Mouse (Mus musculus): ENCODE measurements at regions not wholly inside any gene's neighbourhood (a gene's known extent, or its start where the extent isn't known, plus 50 kb on each side); places are given as distances from the start of the nearest gene placed in this dataset.

- Histone ChIP-seq H3K27ac (replicated peaks; ENCODE audit: insufficient read depth, low read depth, low read length) (no peak overlapping the region), H3K9ac (ENCODE audit: low read depth, low read length) (no peak overlapping the region)
- 70% methylated on average over 8 of the region's 8 CpGs for WGBS
Measured at GRCm38 (mm10) chr8:34472434-34472833, 360.9 kb upstream of the Gm10131 start.

GRCm38 (mm10) chr8:34469091-34469490 lies 357.6 kb upstream of the Gm10131 start:
- Histone ChIP-seq H3K36me3 (ENCODE audit: control insufficient read depth, insufficient read depth, low read length) (no peaks in the 10 kb centered on the region), H3K4me1 (ENCODE audit: control insufficient read depth, insufficient read depth, low read length) (no peaks in the 10 kb centered on the region), H3K9ac (ENCODE audit: low read depth, low read length) (no peak overlapping the region), H3K27me3 (ENCODE audit: control insufficient read depth, insufficient read depth, low read length) (no peaks in the 10 kb centered on the region), H3K79me2 (ENCODE audit: control insufficient read depth, insufficient read depth, low read length) (no peaks in the 10 kb centered on the region), H3K4me3 (ENCODE audit: insufficient read depth, low read depth, low read length) (no peak overlapping the region), H3K27ac (replicated peaks; ENCODE audit: insufficient read depth, low read depth, low read length) (no peak overlapping the region)
- no peak for DNase-seq (ENCODE audit: extremely low read depth, low read depth, low spot score)
- TF ChIP-seq POLR2A (IDR thresholded peaks at IDR 0.05; ENCODE audit: extremely low read depth, insufficient read depth, low read length) (no peak), CTCF (IDR thresholded peaks at IDR 0.05; ENCODE audit: low read depth, low read length) (no peak)
- 82% methylated on average over 2 of the region's 2 CpGs for WGBS

More at GRCm38 (mm10) chr8:34472434-34472833, 360.9 kb upstream of the Gm10131 start:
- no peak for DNase-seq (ENCODE audit: extremely low read depth, low read depth, low spot score)
- no peaks in the 10 kb centered on the region for H3K4me1 ChIP-seq (ENCODE audit: control insufficient read depth, insufficient read depth, low read length)
- TF ChIP-seq CTCF (IDR thresholded peaks at IDR 0.05; ENCODE audit: low read depth, low read length) (no peak), POLR2A (IDR thresholded peaks at IDR 0.05; ENCODE audit: extremely low read depth, insufficient read depth, low read length) (no peak)
- H3K4me3 ChIP-seq (ENCODE audit: insufficient read depth, low read depth, low read length) = no peak overlapping the region
- H3K27me3 ChIP-seq (ENCODE audit: control insufficient read depth, insufficient read depth, low read length) = no peaks in the 10 kb centered on the region
- no peaks in the 10 kb centered on the region for H3K36me3 ChIP-seq (ENCODE audit: control insufficient read depth, insufficient read depth, low read length)
- no peaks in the 10 kb centered on the region for H3K79me2 ChIP-seq (ENCODE audit: control insufficient read depth, insufficient read depth, low read length)

- H3K36me3 ChIP-seq (ENCODE audit: control insufficient read depth, insufficient read depth, low read length) = no peaks in the 10 kb centered on the region
- no peaks in the 10 kb centered on the region for H3K27me3 ChIP-seq (ENCODE audit: control insufficient read depth, insufficient read depth, low read length)
- no peaks in the 10 kb centered on the region for H3K4me1 ChIP-seq (ENCODE audit: control insufficient read depth, insufficient read depth, low read length)
- H3K79me2 ChIP-seq (ENCODE audit: control insufficient read depth, insufficient read depth, low read length) = no peaks in the 10 kb centered on the region
- no peak overlapping the region for H3K9ac ChIP-seq (ENCODE audit: low read depth, low read length)
- DNase-seq (ENCODE audit: extremely low read depth, low read depth, low spot score) = no peak
- 85% methylated on average over 5 of the region's 5 CpGs for WGBS
- no peak overlapping the region for H3K27ac ChIP-seq (replicated peaks; ENCODE audit: insufficient read depth, low read depth, low read length)
- H3K4me3 ChIP-seq (ENCODE audit: insufficient read depth, low read depth, low read length) = no peak overlapping the region
- TF ChIP-seq CTCF (IDR thresholded peaks at IDR 0.05; ENCODE audit: low read depth, low read length) (no peak), POLR2A (IDR thresholded peaks at IDR 0.05; ENCODE audit: extremely low read depth, insufficient read depth, low read length) (no peak)
Measured at GRCm38 (mm10) chr8:34466786-34467364, 355.3 kb upstream of the Gm10131 start.

GRCm38 (mm10) chr8:34465398-34465797 lies 353.9 kb upstream of the Gm10131 start:
- Histone ChIP-seq H3K79me2 (ENCODE audit: control insufficient read depth, insufficient read depth, low read length) (no peaks in the 10 kb centered on the region), H3K36me3 (ENCODE audit: control insufficient read depth, insufficient read depth, low read length) (no peaks in the 10 kb centered on the region), H3K4me3 (ENCODE audit: insufficient read depth, low read depth, low read length) (no peak overlapping the region), H3K4me1 (ENCODE audit: control insufficient read depth, insufficient read depth, low read length) (no peaks in the 10 kb centered on the region), H3K27me3 (ENCODE audit: control insufficient read depth, insufficient read depth, low read length) (no peaks in the 10 kb centered on the region), H3K9ac (ENCODE audit: low read depth, low read length) (no peak overlapping the region), H3K27ac (replicated peaks; ENCODE audit: insufficient read depth, low read depth, low read length) (no peak overlapping the region)
- no peak for TF ChIP-seq POLR2A (IDR thresholded peaks at IDR 0.05; ENCODE audit: extremely low read depth, insufficient read depth, low read length)
- no peak for TF ChIP-seq CTCF (IDR thresholded peaks at IDR 0.05; ENCODE audit: low read depth, low read length)
- DNase-seq (ENCODE audit: extremely low read depth, low read depth, low spot score) = no peak
- WGBS = 100% methylated on average over 1 of the region's 1 CpGs

GRCm38 (mm10) chr8:34462262-34462661 lies 350.7 kb upstream of the Gm10131 start:
- no peaks in the 10 kb centered on the region for H3K79me2 ChIP-seq (ENCODE audit: control insufficient read depth, insufficient read depth, low read length)
- H3K4me1 ChIP-seq (ENCODE audit: control insufficient read depth, insufficient read depth, low read length) = no peaks in the 10 kb centered on the region
- no peak overlapping the region for H3K9ac ChIP-seq (ENCODE audit: low read depth, low read length)
- H3K27me3 ChIP-seq (ENCODE audit: control insufficient read depth, insufficient read depth, low read length) = no peaks in the 10 kb centered on the region
- H3K36me3 ChIP-seq (ENCODE audit: control insufficient read depth, insufficient read depth, low read length) = no peaks in the 10 kb centered on the region
- no peak for DNase-seq (ENCODE audit: extremely low read depth, low read depth, low spot score)
- no peak overlapping the region for H3K4me3 ChIP-seq (ENCODE audit: insufficient read depth, low read depth, low read length)
- TF ChIP-seq POLR2A (IDR thresholded peaks at IDR 0.05; ENCODE audit: extremely low read depth, insufficient read depth, low read length) = no peak
- no peak for TF ChIP-seq CTCF (IDR thresholded peaks at IDR 0.05; ENCODE audit: low read depth, low read length)
- WGBS = 94% methylated on average over 5 of the region's 5 CpGs
- no peak overlapping the region for H3K27ac ChIP-seq (replicated peaks; ENCODE audit: insufficient read depth, low read depth, low read length)

- TF ChIP-seq CTCF (IDR thresholded peaks at IDR 0.05; ENCODE audit: low read depth, low read length) (no peak), POLR2A (IDR thresholded peaks at IDR 0.05; ENCODE audit: extremely low read depth, insufficient read depth, low read length) (no peak)
- H3K27ac ChIP-seq (replicated peaks; ENCODE audit: insufficient read depth, low read depth, low read length) = no peak overlapping the region
- H3K4me1 ChIP-seq (ENCODE audit: control insufficient read depth, insufficient read depth, low read length) = peaks cover 7% of the 10 kb centered on the region
- WGBS = 90% methylated on average over 8 of the region's 8 CpGs
- H3K4me3 ChIP-seq (ENCODE audit: insufficient read depth, low read depth, low read length) = no peak overlapping the region
- no peaks in the 10 kb centered on the region for H3K79me2 ChIP-seq (ENCODE audit: control insufficient read depth, insufficient read depth, low read length)
- no peak for DNase-seq (ENCODE audit: extremely low read depth, low read depth, low spot score)
- H3K27me3 ChIP-seq (ENCODE audit: control insufficient read depth, insufficient read depth, low read length) = no peaks in the 10 kb centered on the region
- no peaks in the 10 kb centered on the region for H3K36me3 ChIP-seq (ENCODE audit: control insufficient read depth, insufficient read depth, low read length)
- no peak overlapping the region for H3K9ac ChIP-seq (ENCODE audit: low read depth, low read length)
Measured at GRCm38 (mm10) chr8:34458300-34458699, 346.8 kb upstream of the Gm10131 start.
